Mouse (Mus musculus) midbrain, embryonic 12.5 days (tissue): ENCODE measurements around the gene Pou2f3. TPM values are rescaled to one million over a fixed set of nuclear protein-coding genes. Genes with fewer than 3 reads are reported as not detected.

Source experiments
- ATAC-seq: fragments of 200-750 bp; cut with Nextera tagmentation; 2 replicates; pipeline ENCODE4 v1.8.0; 2017; ENCODE audit warnings: low read depth, moderate TSS enrichment, moderate library complexity; ENCODE audit not compliant: low FRiP score
- H3K27ac ChIP-seq: fragments of 300-500 bp; sonication (generic); replicated peaks from 2 replicates; pipeline ENCODE4 v1.5.1; 2016; ENCODE audit warnings: mild to moderate bottlenecking
- H3K27me3 ChIP-seq: fragments of 300-500 bp; sonication (generic); 2 replicates; pipeline ENCODE4 v1.6.1; 2016; ENCODE audit warnings: mild to moderate bottlenecking
- H3K36me3 ChIP-seq: fragments of 300-500 bp; sonication (generic); 2 replicates; pipeline ENCODE4 v1.6.1; 2016
- H3K4me1 ChIP-seq: fragments of 300-500 bp; sonication (generic); 2 replicates; pipeline ENCODE4 v1.6.1; 2016
- H3K4me2 ChIP-seq: fragments of 300-500 bp; sonication (generic); replicated peaks from 2 replicates; pipeline ENCODE4 v1.6.1; 2016; ENCODE audit warnings: mild to moderate bottlenecking, moderate library complexity
- H3K4me3 ChIP-seq: fragments of 300-500 bp; sonication (generic); 2 replicates; pipeline ENCODE4 v1.5.1; 2016; ENCODE audit warnings: mild to moderate bottlenecking
- H3K9ac ChIP-seq: fragments of 300-500 bp; sonication (generic); replicated peaks from 2 replicates; pipeline ENCODE4 v1.6.1; 2016; ENCODE audit warnings: mild to moderate bottlenecking, moderate library complexity
- H3K9me3 ChIP-seq: fragments of 300-500 bp; sonication (generic); 2 replicates; pipeline ENCODE4 v1.6.1; 2016; ENCODE audit warnings: mild to moderate bottlenecking
- WGBS: fragments of 180-500 bp; shearing (Covaris S2); methylation state at CpG from one replicate; pipeline ENCODE4 v1.1.7; 2016; 5-methylcytosine and 5-hydroxymethylcytosine counted together
- polyA plus RNA-seq: library from polyadenylated mRNA; unstranded; fragments of >200 nt; fragmentation: Nextera tagmentation; extraction: Ambion mirVana; gene quantifications from 2 replicates; pipeline ENCODE4 v1.2.1, GENCODE M21; 2016

Gene Pou2f3
- polyA plus RNA-seq, 1 experiment from 2014 or later = not detected

- WGBS = 87% methylated on average over 9 of the region's 9 CpGs
- Histone ChIP-seq H3K36me3 (no peaks in the 10 kb centered on the region), H3K9ac (no peak overlapping the region), H3K4me1 (no peaks in the 10 kb centered on the region), H3K4me3 (no peak overlapping the region), H3K27ac (no peak overlapping the region), H3K9me3 (no peaks in the 10 kb centered on the region), H3K4me2 (no peak overlapping the region), H3K27me3 (no peaks in the 10 kb centered on the region)
- no peak for ATAC-seq
Observed at GRCm38 (mm10) chr9:43150957-43151356, 59.2 kb downstream of the Pou2f3 start.

GRCm38 (mm10) chr9:43150075-43150474 is 60.1 kb downstream of the Pou2f3 start:
- H3K36me3 ChIP-seq = no peaks in the 10 kb centered on the region
- H3K4me3 ChIP-seq = no peak overlapping the region
- no peaks in the 10 kb centered on the region for H3K4me1 ChIP-seq
- no peak overlapping the region for H3K27ac ChIP-seq
- H3K4me2 ChIP-seq = no peak overlapping the region
- no peak for ATAC-seq
- H3K9ac ChIP-seq = no peak overlapping the region
- no peaks in the 10 kb centered on the region for H3K9me3 ChIP-seq
- 76% methylated on average over 10 of the region's 10 CpGs for WGBS
- H3K27me3 ChIP-seq = no peaks in the 10 kb centered on the region

GRCm38 (mm10) chr9:43149498-43149897 is 60.7 kb downstream of the Pou2f3 start:
- WGBS = 88% methylated on average over 3 of the region's 3 CpGs
- H3K9ac ChIP-seq = no peak overlapping the region
- no peak overlapping the region for H3K4me2 ChIP-seq
- H3K4me3 ChIP-seq = no peak overlapping the region
- H3K36me3 ChIP-seq = no peaks in the 10 kb centered on the region
- H3K9me3 ChIP-seq = no peaks in the 10 kb centered on the region
- H3K27me3 ChIP-seq = no peaks in the 10 kb centered on the region; the same call in 1 of the 2 replicates
- no peak overlapping the region for H3K27ac ChIP-seq
- ATAC-seq = no peak
- H3K4me1 ChIP-seq = no peaks in the 10 kb centered on the region

- no peaks in the 10 kb centered on the region for H3K36me3 ChIP-seq
- H3K9me3 ChIP-seq = no peaks in the 10 kb centered on the region
- H3K4me3 ChIP-seq = no peak overlapping the region
- no peak overlapping the region for H3K27ac ChIP-seq
- no peak for ATAC-seq
- no peak overlapping the region for H3K9ac ChIP-seq
- 88% methylated on average over 4 of the region's 4 CpGs for WGBS
- peaks cover 5% of the 10 kb centered on the region; the same call in 1 of the 2 replicates for H3K27me3 ChIP-seq
- H3K4me2 ChIP-seq = no peak overlapping the region
- H3K4me1 ChIP-seq = no peaks in the 10 kb centered on the region
Observed at GRCm38 (mm10) chr9:43145196-43145595, 65.0 kb downstream of the Pou2f3 start.

- H3K36me3 ChIP-seq = no peaks in the 10 kb centered on the region
- peaks cover 5% of the 10 kb centered on the region; the same call in 1 of the 2 replicates for H3K27me3 ChIP-seq
- no peaks in the 10 kb centered on the region for H3K4me1 ChIP-seq
- H3K9ac ChIP-seq = no peak overlapping the region
- H3K4me3 ChIP-seq = no peak overlapping the region
- WGBS = 72% methylated on average over 12 of the region's 12 CpGs
- H3K4me2 ChIP-seq = no peak overlapping the region
- H3K9me3 ChIP-seq = no peaks in the 10 kb centered on the region
- no peak for ATAC-seq
- no peak overlapping the region for H3K27ac ChIP-seq
Observed at GRCm38 (mm10) chr9:43144206-43144810, 65.9 kb downstream of the Pou2f3 start.

- 7% methylated on average over 4 of the region's 4 CpGs for WGBS
- Histone ChIP-seq H3K36me3 (no peaks in the 10 kb centered on the region), H3K27me3 (peaks cover 5% of the 10 kb centered on the region; the same call in 1 of the 2 replicates), H3K4me2 (no peak overlapping the region), H3K9me3 (no peaks in the 10 kb centered on the region), H3K9ac (no peak overlapping the region), H3K27ac (no peak overlapping the region), H3K4me1 (no peaks in the 10 kb centered on the region), H3K4me3 (no peak overlapping the region)
- no peak for ATAC-seq
Observed at GRCm38 (mm10) chr9:43141839-43142238, 68.3 kb downstream of the Pou2f3 start.

GRCm38 (mm10) chr9:43133525-43133924 is 76.6 kb downstream of the Pou2f3 start:
- 81% methylated on average over 3 of the region's 3 CpGs for WGBS
- Histone ChIP-seq H3K9ac (no peak overlapping the region), H3K27me3 (no peaks in the 10 kb centered on the region), H3K4me3 (no peak overlapping the region), H3K9me3 (no peaks in the 10 kb centered on the region), H3K27ac (no peak overlapping the region), H3K4me1 (no peaks in the 10 kb centered on the region), H3K4me2 (no peak overlapping the region), H3K36me3 (no peaks in the 10 kb centered on the region)
- no peak for ATAC-seq

- Histone ChIP-seq H3K4me3 (no peak overlapping the region), H3K9ac (no peak overlapping the region), H3K4me1 (no peaks in the 10 kb centered on the region), H3K9me3 (no peaks in the 10 kb centered on the region), H3K27ac (no peak overlapping the region), H3K36me3 (no peaks in the 10 kb centered on the region), H3K4me2 (no peak overlapping the region), H3K27me3 (no peaks in the 10 kb centered on the region)
- WGBS = 40% methylated on average over 4 of the region's 4 CpGs
- no peak for ATAC-seq
Observed at GRCm38 (mm10) chr9:43132380-43132779, 77.8 kb downstream of the Pou2f3 start.

GRCm38 (mm10) chr9:43131940-43132339 is 78.2 kb downstream of the Pou2f3 start:
- no peak for ATAC-seq
- Histone ChIP-seq H3K36me3 (no peaks in the 10 kb centered on the region), H3K27ac (no peak overlapping the region), H3K9me3 (no peaks in the 10 kb centered on the region), H3K27me3 (no peaks in the 10 kb centered on the region), H3K9ac (no peak overlapping the region), H3K4me1 (no peaks in the 10 kb centered on the region), H3K4me3 (no peak overlapping the region), H3K4me2 (no peak overlapping the region)
- 79% methylated on average over 5 of the region's 5 CpGs for WGBS

GRCm38 (mm10) chr9:43130684-43131083 is 79.5 kb downstream of the Pou2f3 start:
- Histone ChIP-seq H3K27ac (no peak overlapping the region), H3K4me3 (no peak overlapping the region), H3K9ac (no peak overlapping the region), H3K4me1 (no peaks in the 10 kb centered on the region), H3K9me3 (no peaks in the 10 kb centered on the region), H3K36me3 (no peaks in the 10 kb centered on the region), H3K4me2 (no peak overlapping the region), H3K27me3 (no peaks in the 10 kb centered on the region)
- no peak for ATAC-seq
- WGBS = 88% methylated on average over 2 of the region's 2 CpGs

- no peak overlapping the region for H3K4me3 ChIP-seq
- no peak overlapping the region for H3K27ac ChIP-seq
- ATAC-seq = no peak
- H3K9me3 ChIP-seq = no peaks in the 10 kb centered on the region
- no peaks in the 10 kb centered on the region for H3K27me3 ChIP-seq
- H3K36me3 ChIP-seq = no peaks in the 10 kb centered on the region
- H3K4me2 ChIP-seq = no peak overlapping the region
- WGBS = 83% methylated on average over 10 of the region's 10 CpGs
- no peaks in the 10 kb centered on the region for H3K4me1 ChIP-seq
- H3K9ac ChIP-seq = no peak overlapping the region
Observed at GRCm38 (mm10) chr9:43127101-43127787, 82.9 kb downstream of the Pou2f3 start.

- Histone ChIP-seq H3K9ac (no peak overlapping the region), H3K27me3 (no peaks in the 10 kb centered on the region), H3K27ac (no peak overlapping the region), H3K4me2 (no peak overlapping the region), H3K36me3 (no peaks in the 10 kb centered on the region), H3K4me1 (no peaks in the 10 kb centered on the region), H3K9me3 (no peaks in the 10 kb centered on the region), H3K4me3 (no peak overlapping the region)
- WGBS = 70% methylated on average over 1 of the region's 1 CpGs
- ATAC-seq = no peak
Observed at GRCm38 (mm10) chr9:43122379-43122778, 87.8 kb downstream of the Pou2f3 start.
